Mouse (Mus musculus) adrenal gland, postnatal 0 days (tissue): ENCODE measurements around the gene Gm29582. TPM values are rescaled to one million over a fixed set of nuclear protein-coding genes. Genes with fewer than 3 reads are reported as not detected.

Experiments
- polyA plus RNA-seq: library from polyadenylated mRNA; unstranded; fragments of >200 nt; fragmentation: Nextera tagmentation; extraction: Ambion mirVana; gene quantifications from 2 replicates; pipeline ENCODE4 v1.2.1, GENCODE M21; 2015

Gm29582 gene
- polyA plus RNA-seq: not detected in 2 replicates

GRCm38 (mm10) chrY:30738461-30738860 is at the start of gene Gm29582:
Gene Gm29582, minus strand, starts transcription at chrY:30738561.

